Mouse (Mus musculus) neural tube, embryonic 11.5 days (tissue): ENCODE results near the gene Thy1. TPM values are rescaled to one million over a fixed set of nuclear protein-coding genes. Genes with fewer than 3 reads are reported as not detected.

Experiments used
- ATAC-seq: fragments of 200-750 bp; cut with Nextera tagmentation; 2 replicates; pipeline ENCODE4 v1.8.0; 2017; ENCODE audit warnings: moderate number of reproducible peaks, mild to moderate bottlenecking, moderate TSS enrichment, moderate library complexity; ENCODE audit not compliant: insufficient read depth, low FRiP score, low TSS enrichment
- DNase-seq: peaks from one replicate; pipeline ENCODE4 v3.0.0-alpha.2; 2015; ENCODE audit warnings: low spot score
- H3K27ac ChIP-seq: fragments of 300-500 bp; sonication (generic); 2 replicates; pipeline ENCODE4 v1.5.1; 2014; ENCODE audit warnings: low read depth, mild to moderate bottlenecking, low read length
- H3K27me3 ChIP-seq: fragments of 300-500 bp; sonication (generic); 2 replicates; pipeline ENCODE4 v1.6.1; 2014; ENCODE audit warnings: mild to moderate bottlenecking, low read length, mixed read lengths; ENCODE audit not compliant: control insufficient read depth, insufficient read depth
- H3K36me3 ChIP-seq: fragments of 300-500 bp; sonication (generic); 2 replicates; pipeline ENCODE4 v1.6.1; 2014; ENCODE audit warnings: mild to moderate bottlenecking, low read length, moderate library complexity, mixed read lengths; ENCODE audit not compliant: control insufficient read depth, insufficient read depth
- H3K4me1 ChIP-seq: fragments of 300-500 bp; sonication (generic); 2 replicates; pipeline ENCODE4 v1.6.1; 2014; ENCODE audit warnings: low read length, mixed read lengths; ENCODE audit not compliant: control insufficient read depth, insufficient read depth
- H3K4me2 ChIP-seq: fragments of 300-500 bp; sonication (generic); 2 replicates; pipeline ENCODE4 v1.6.1; 2014; ENCODE audit warnings: low read depth, mild to moderate bottlenecking, moderate library complexity
- H3K4me3 ChIP-seq: fragments of 300-500 bp; sonication (generic); 2 replicates; pipeline ENCODE4 v1.5.1; 2014; ENCODE audit warnings: low read depth, low read length
- H3K9ac ChIP-seq: fragments of 300-500 bp; sonication (generic); 2 replicates; pipeline ENCODE4 v1.6.1; 2014; ENCODE audit warnings: mild to moderate bottlenecking, low read length
- H3K9me3 ChIP-seq: fragments of 300-500 bp; sonication (generic); 2 replicates; pipeline ENCODE4 v1.6.1; 2016; ENCODE audit warnings: low read length; ENCODE audit not compliant: control insufficient read depth
- WGBS: fragments of 180-500 bp; shearing (Covaris S2); extraction: QIAGEN DNeasy Blood & Tissue Kit; methylation state at CpG from one replicate; pipeline ENCODE4 v1.1.7; 2014; 5-methylcytosine and 5-hydroxymethylcytosine counted together
- polyA plus RNA-seq: library from polyadenylated mRNA; unstranded; fragments of >200 nt; fragmentation: Nextera tagmentation; extraction: Ambion mirVana; gene quantifications from 2 replicates; pipeline ENCODE4 v1.2.1, GENCODE M21; 2014

Gene Thy1
- polyA plus RNA-seq, 1 experiment from 2014 or later, result not detected

GRCm38 (mm10) chr9:44048541-44049380, 5.6 kb downstream of the Thy1 start:
- Histone ChIP-seq H3K4me1 (peaks cover 1% of the 10 kb centered on the region; the same call in 1 of the 2 replicates), H3K9me3 (no peaks in the 10 kb centered on the region), H3K4me3 (no peak overlapping the region), H3K4me2 (no peak overlapping the region), H3K27me3 (peaks cover 14% of the 10 kb centered on the region), H3K36me3 (no peaks in the 10 kb centered on the region), H3K9ac (no peak overlapping the region), H3K27ac (no peak overlapping the region)
- WGBS, result 82% methylated on average over 15 of the region's 15 CpGs
- no peak for DNase-seq
- ATAC-seq, result no peak

- Histone ChIP-seq H3K27ac (no peak overlapping the region), H3K4me1 (no peaks in the 10 kb centered on the region), H3K4me2 (no peak overlapping the region), H3K36me3 (no peaks in the 10 kb centered on the region), H3K27me3 (peaks cover 6% of the 10 kb centered on the region), H3K9me3 (no peaks in the 10 kb centered on the region), H3K4me3 (no peak overlapping the region), H3K9ac (no peak overlapping the region)
- no peak for ATAC-seq
- WGBS, result 88% methylated on average over 8 of the region's 8 CpGs
- DNase-seq, result no peak
These were observed 6.4 kb downstream of the Thy1 start for GRCm38 (mm10) chr9:44049381-44050165.

GRCm38 (mm10) chr9:44052855-44053254, 9.7 kb downstream of the Thy1 start:
- no peak overlapping the region for H3K4me2 ChIP-seq
- H3K9me3 ChIP-seq, result no peaks in the 10 kb centered on the region
- WGBS, result 68% methylated on average over 3 of the region's 3 CpGs

GRCm38 (mm10) chr9:44053936-44054335, 10.8 kb downstream of the Thy1 start:
- 85% methylated on average over 1 of the region's 1 CpGs for WGBS
- no peaks in the 10 kb centered on the region for H3K4me1 ChIP-seq

More at GRCm38 (mm10) chr9:44052855-44053254, 9.7 kb downstream of the Thy1 start:
- no peak overlapping the region for H3K9ac ChIP-seq
- DNase-seq, result no peak
- H3K4me1 ChIP-seq, result no peaks in the 10 kb centered on the region
- no peak overlapping the region for H3K4me3 ChIP-seq
- H3K27ac ChIP-seq, result no peak overlapping the region
- no peak for ATAC-seq
- no peaks in the 10 kb centered on the region for H3K27me3 ChIP-seq
- no peaks in the 10 kb centered on the region for H3K36me3 ChIP-seq

GRCm38 (mm10) chr9:44058606-44059005, 15.4 kb downstream of the Thy1 start:
- DNase-seq, result no peak
- Histone ChIP-seq H3K4me1 (no peaks in the 10 kb centered on the region), H3K36me3 (no peaks in the 10 kb centered on the region), H3K9me3 (no peaks in the 10 kb centered on the region), H3K27ac (no peak overlapping the region), H3K9ac (no peak overlapping the region), H3K27me3 (no peaks in the 10 kb centered on the region), H3K4me3 (no peak overlapping the region), H3K4me2 (no peak overlapping the region)
- WGBS, result 93% methylated on average over 6 of the region's 6 CpGs
- ATAC-seq, result no peak

More at GRCm38 (mm10) chr9:44053936-44054335, 10.8 kb downstream of the Thy1 start:
- no peak overlapping the region for H3K9ac ChIP-seq
- H3K36me3 ChIP-seq, result no peaks in the 10 kb centered on the region
- H3K27ac ChIP-seq, result no peak overlapping the region
- no peak for ATAC-seq
- no peak overlapping the region for H3K4me3 ChIP-seq
- no peaks in the 10 kb centered on the region for H3K9me3 ChIP-seq
- H3K27me3 ChIP-seq, result no peaks in the 10 kb centered on the region
- no peak overlapping the region for H3K4me2 ChIP-seq
- no peak for DNase-seq

GRCm38 (mm10) chr9:44065177-44065576, 22.0 kb downstream of the Thy1 start:
- 29% methylated on average over 1 of the region's 1 CpGs for WGBS
- no peak for ATAC-seq
- Histone ChIP-seq H3K36me3 (no peaks in the 10 kb centered on the region), H3K4me2 (no peak overlapping the region), H3K9me3 (no peaks in the 10 kb centered on the region), H3K4me3 (no peak overlapping the region), H3K4me1 (peaks cover 5% of the 10 kb centered on the region; the same call in 1 of the 2 replicates), H3K9ac (no peak overlapping the region), H3K27me3 (no peaks in the 10 kb centered on the region), H3K27ac (no peak overlapping the region)
- no peak for DNase-seq

- Histone ChIP-seq H3K27me3 (no peaks in the 10 kb centered on the region), H3K9ac (peak within 1 kb of the TSS; percentile 44), H3K4me2 (peak within 1 kb of the TSS; percentile 81), H3K4me1 (peaks cover 17% of the 10 kb centered on the region), H3K9me3 (no peaks in the 10 kb centered on the region), H3K36me3 (no peaks in the 10 kb centered on the region), H3K27ac (no peak within 1 kb of the TSS), H3K4me3 (peak within 1 kb of the TSS; percentile 40)
- DNase-seq, result peak; percentile 98
- under 1% methylated on average over 38 of the region's 38 CpGs for WGBS
- peak; percentile 95 for ATAC-seq
These were observed 23.6 kb downstream of the Thy1 start, which contains the start of gene Usp2 for GRCm38 (mm10) chr9:44066785-44067225. TSS of gene Usp2 (plus strand) at chr9:44067021.

- H3K9ac ChIP-seq, result peak overlapping the region; percentile 44
- H3K4me2 ChIP-seq, result peak overlapping the region; percentile 81
- peaks cover 23% of the 10 kb centered on the region for H3K4me1 ChIP-seq
- ATAC-seq (peak; percentile 43; the same call in 1 of the 2 replicates), DNase-seq (no peak)
- H3K4me3 ChIP-seq, result peak overlapping the region; percentile 40
- H3K27me3 ChIP-seq, result no peaks in the 10 kb centered on the region
- no peak overlapping the region for H3K27ac ChIP-seq
- no peaks in the 10 kb centered on the region for H3K36me3 ChIP-seq
- WGBS, result 5% methylated on average over 15 of the region's 15 CpGs
- H3K9me3 ChIP-seq, result no peaks in the 10 kb centered on the region
These were observed 24.2 kb downstream of the Thy1 start for GRCm38 (mm10) chr9:44067241-44067959.
